Mouse (Mus musculus): ENCODE data around the gene Entpd7. TPM values are rescaled to one million over a fixed set of nuclear protein-coding genes. Genes with fewer than 3 reads are reported as not detected.

Gene Entpd7
- polyA plus RNA-seq, 1 experiment from 2014 or later = 15.4 TPM

- DNase-seq (ENCODE audit: low spot score) = no peak
- no peaks in the 10 kb centered on the region for H3K36me3 ChIP-seq (ENCODE audit: control insufficient read depth, insufficient read depth, low read length)
- no peaks in the 10 kb centered on the region for H3K9me3 ChIP-seq (ENCODE audit: control insufficient read depth, low read length)
- no peaks in the 10 kb centered on the region for H3K4me1 ChIP-seq (replicated peaks; ENCODE audit: control insufficient read depth, insufficient read depth, low read length)
- no peaks in the 10 kb centered on the region for H3K27me3 ChIP-seq (ENCODE audit: control insufficient read depth, insufficient read depth, low read length)
- no peak for ATAC-seq (ENCODE audit: low FRiP score)
- H3K4me2 ChIP-seq (replicated peaks; ENCODE audit: low read depth, low read length) = no peak overlapping the region
- no peak overlapping the region for H3K27ac ChIP-seq (ENCODE audit: low read depth, low read length)
- H3K9ac ChIP-seq (ENCODE audit: low read depth, low read length) = no peak overlapping the region
- WGBS = 83% methylated on average over 15 of the region's 15 CpGs
- H3K4me3 ChIP-seq (ENCODE audit: low read depth, low read length) = no peak overlapping the region
Measured at GRCm38 (mm10) chr19:43726510-43727146, 37.2 kb downstream of the Entpd7 start.

DNA sequence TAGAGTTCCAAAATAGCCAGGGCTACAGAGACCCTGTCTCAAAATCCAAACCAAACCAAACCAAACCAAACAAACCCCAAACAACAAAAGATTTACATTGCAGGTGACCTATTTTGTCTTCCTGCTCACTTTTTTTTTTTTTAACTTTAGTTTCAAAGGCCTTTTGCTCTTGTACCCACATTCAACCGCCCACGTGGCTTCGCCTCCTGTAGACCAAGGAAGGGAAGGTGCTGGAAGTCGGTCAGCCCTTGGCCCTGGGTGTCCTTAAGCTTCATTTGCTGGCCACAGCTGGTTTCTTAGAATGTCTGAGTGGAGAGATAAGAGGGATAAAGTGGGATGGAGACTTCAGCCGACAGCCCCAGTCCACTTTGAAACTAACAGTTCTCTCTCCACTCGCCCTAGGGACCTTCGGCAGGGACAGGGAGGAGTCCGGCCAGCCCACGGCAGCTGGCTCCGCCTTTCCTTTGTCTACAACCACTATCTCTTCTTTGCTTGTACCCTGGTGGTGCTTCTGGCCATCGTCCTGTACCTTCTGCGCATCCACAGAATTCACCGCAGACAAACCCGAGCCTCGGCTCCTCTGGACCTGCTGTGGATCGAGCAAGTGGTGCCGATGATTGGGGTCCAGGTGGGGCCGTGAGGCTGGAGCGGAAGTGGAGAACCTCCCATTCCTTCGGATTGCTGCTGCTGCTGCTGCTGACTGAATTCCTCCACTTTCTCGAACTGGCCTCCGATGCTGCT lies 40.0 kb downstream of the Entpd7 start:
- peak overlapping the region; percentile 39 for H3K9ac ChIP-seq (ENCODE audit: low read depth, low read length)
- no peak for ATAC-seq (ENCODE audit: low FRiP score)
- H3K4me2 ChIP-seq (replicated peaks; ENCODE audit: low read depth, low read length) = peak overlapping the region; percentile 30
- no peaks in the 10 kb centered on the region for H3K27me3 ChIP-seq (ENCODE audit: control insufficient read depth, insufficient read depth, low read length)
- H3K27ac ChIP-seq (ENCODE audit: low read depth, low read length) = peak overlapping the region; percentile 17; the same call in 1 of the 2 replicates
- DNase-seq (ENCODE audit: low spot score) = peak; percentile 52
- no peaks in the 10 kb centered on the region for H3K4me1 ChIP-seq (replicated peaks; ENCODE audit: control insufficient read depth, insufficient read depth, low read length)
- H3K9me3 ChIP-seq (ENCODE audit: control insufficient read depth, low read length) = no peaks in the 10 kb centered on the region
- 44% methylated on average over 22 of the region's 22 CpGs for WGBS
- H3K36me3 ChIP-seq (ENCODE audit: control insufficient read depth, insufficient read depth, low read length) = no peaks in the 10 kb centered on the region
- H3K4me3 ChIP-seq (ENCODE audit: low read depth, low read length) = peak overlapping the region; percentile 21

GRCm38 (mm10) chr19:43730037-43730428 lies 40.6 kb downstream of the Entpd7 start:
- DNase-seq (ENCODE audit: low spot score) = peak; percentile 42
- WGBS = 33% methylated on average over 8 of the region's 8 CpGs
- H3K27ac ChIP-seq (ENCODE audit: low read depth, low read length) = peak overlapping the region; percentile 17; the same call in 1 of the 2 replicates

GRCm38 (mm10) chr19:43731157-43731556 lies 41.7 kb downstream of the Entpd7 start:
- 60% methylated on average over 7 of the region's 7 CpGs for WGBS
- no peak for ATAC-seq (ENCODE audit: low FRiP score)
- Histone ChIP-seq H3K36me3 (ENCODE audit: control insufficient read depth, insufficient read depth, low read length) (0 out of 2 replicates have a peak, but pooled peaks cover 2% of the 10 kb centered on the region), H3K4me3 (ENCODE audit: low read depth, low read length) (no peak overlapping the region), H3K4me1 (replicated peaks; ENCODE audit: control insufficient read depth, insufficient read depth, low read length) (no peaks in the 10 kb centered on the region), H3K27me3 (ENCODE audit: control insufficient read depth, insufficient read depth, low read length) (no peaks in the 10 kb centered on the region), H3K4me2 (replicated peaks; ENCODE audit: low read depth, low read length) (no peak overlapping the region), H3K27ac (ENCODE audit: low read depth, low read length) (no peak overlapping the region), H3K9me3 (ENCODE audit: control insufficient read depth, low read length) (no peaks in the 10 kb centered on the region), H3K9ac (ENCODE audit: low read depth, low read length) (no peak overlapping the region)
- DNase-seq (ENCODE audit: low spot score) = no peak

More at GRCm38 (mm10) chr19:43730037-43730428, 40.6 kb downstream of the Entpd7 start:
- Histone ChIP-seq H3K36me3 (ENCODE audit: control insufficient read depth, insufficient read depth, low read length) (no peaks in the 10 kb centered on the region), H3K4me1 (replicated peaks; ENCODE audit: control insufficient read depth, insufficient read depth, low read length) (no peaks in the 10 kb centered on the region), H3K9ac (ENCODE audit: low read depth, low read length) (no peak overlapping the region), H3K9me3 (ENCODE audit: control insufficient read depth, low read length) (no peaks in the 10 kb centered on the region), H3K27me3 (ENCODE audit: control insufficient read depth, insufficient read depth, low read length) (no peaks in the 10 kb centered on the region), H3K4me2 (replicated peaks; ENCODE audit: low read depth, low read length) (peak overlapping the region; percentile 30), H3K4me3 (ENCODE audit: low read depth, low read length) (peak overlapping the region; percentile 21)
- no peak for ATAC-seq (ENCODE audit: low FRiP score)

DNA sequence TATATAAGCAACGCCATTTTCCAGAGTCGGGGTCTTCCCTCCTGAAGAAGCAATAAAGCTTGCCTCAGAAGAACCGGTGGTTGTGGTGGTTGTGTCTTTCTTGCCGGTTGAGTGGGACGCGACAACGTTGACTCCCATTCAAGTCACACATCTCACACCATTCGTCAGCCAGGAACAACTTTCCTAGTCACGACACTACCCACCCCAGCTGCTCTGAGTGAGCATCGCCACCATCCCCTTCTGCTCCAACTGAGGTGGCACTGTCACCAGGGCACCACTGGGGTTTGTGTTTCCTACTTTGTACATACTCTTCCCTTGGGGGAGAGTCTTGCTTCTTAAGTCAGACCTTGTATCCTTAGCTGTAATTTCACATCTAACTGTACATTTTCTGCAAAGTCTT lies 48.9 kb downstream of the Entpd7 start:
- DNase-seq (ENCODE audit: low spot score) = no peak
- no peak for ATAC-seq (ENCODE audit: low FRiP score)
- no peak overlapping the region for H3K4me3 ChIP-seq (ENCODE audit: low read depth, low read length)
- no peaks in the 10 kb centered on the region for H3K27me3 ChIP-seq (ENCODE audit: control insufficient read depth, insufficient read depth, low read length)
- H3K36me3 ChIP-seq (ENCODE audit: control insufficient read depth, insufficient read depth, low read length) = peaks cover 13% of the 10 kb centered on the region; the same call in 1 of the 2 replicates
- no peak overlapping the region for H3K4me2 ChIP-seq (replicated peaks; ENCODE audit: low read depth, low read length)
- H3K27ac ChIP-seq (ENCODE audit: low read depth, low read length) = no peak overlapping the region
- H3K4me1 ChIP-seq (replicated peaks; ENCODE audit: control insufficient read depth, insufficient read depth, low read length) = no peaks in the 10 kb centered on the region
- no peak overlapping the region for H3K9ac ChIP-seq (ENCODE audit: low read depth, low read length)
- H3K9me3 ChIP-seq (ENCODE audit: control insufficient read depth, low read length) = no peaks in the 10 kb centered on the region
- WGBS = 97% methylated on average over 10 of the region's 10 CpGs

- H3K27me3 ChIP-seq (ENCODE audit: control insufficient read depth, insufficient read depth, low read length) = no peaks in the 10 kb centered on the region
- ATAC-seq (ENCODE audit: low FRiP score) = no peak
- no peak for DNase-seq (ENCODE audit: low spot score)
- no peaks in the 10 kb centered on the region for H3K4me1 ChIP-seq (replicated peaks; ENCODE audit: control insufficient read depth, insufficient read depth, low read length)
- H3K9me3 ChIP-seq (ENCODE audit: control insufficient read depth, low read length) = no peaks in the 10 kb centered on the region
- 98% methylated on average over 7 of the region's 7 CpGs for WGBS
- H3K9ac ChIP-seq (ENCODE audit: low read depth, low read length) = no peak overlapping the region
- no peak overlapping the region for H3K4me3 ChIP-seq (ENCODE audit: low read depth, low read length)
- H3K4me2 ChIP-seq (replicated peaks; ENCODE audit: low read depth, low read length) = no peak overlapping the region
- peaks cover 16% of the 10 kb centered on the region; the same call in 1 of the 2 replicates for H3K36me3 ChIP-seq (ENCODE audit: control insufficient read depth, insufficient read depth, low read length)
- H3K27ac ChIP-seq (ENCODE audit: low read depth, low read length) = no peak overlapping the region
Measured at GRCm38 (mm10) chr19:43743401-43743800, 53.9 kb downstream of the Entpd7 start.

DNA sequence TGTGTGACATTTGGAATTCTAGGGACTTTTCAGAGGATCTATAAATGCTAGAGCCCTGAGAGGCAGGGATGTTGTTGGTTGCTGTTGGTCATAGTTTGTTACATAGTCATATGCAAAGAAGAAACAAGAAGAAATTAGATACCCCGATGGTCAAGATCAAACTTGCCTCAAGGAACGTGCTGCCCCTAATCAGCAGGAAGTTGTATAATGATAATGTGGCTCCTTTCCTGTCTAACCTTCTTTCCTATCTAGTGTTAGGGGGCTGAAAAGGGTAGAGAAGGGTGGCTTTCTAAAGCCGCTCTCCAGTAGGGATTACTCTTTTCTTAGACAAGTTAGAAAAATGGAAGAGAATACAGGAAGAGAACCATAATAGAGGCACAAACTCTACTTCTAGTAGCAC lies 56.3 kb downstream of the Entpd7 start:
- Histone ChIP-seq H3K4me2 (replicated peaks; ENCODE audit: low read depth, low read length) (no peak overlapping the region), H3K9me3 (ENCODE audit: control insufficient read depth, low read length) (no peaks in the 10 kb centered on the region), H3K4me3 (ENCODE audit: low read depth, low read length) (no peak overlapping the region), H3K9ac (ENCODE audit: low read depth, low read length) (no peak overlapping the region), H3K36me3 (ENCODE audit: control insufficient read depth, insufficient read depth, low read length) (0 out of 2 replicates have a peak, but pooled peaks cover 11% of the 10 kb centered on the region), H3K27me3 (ENCODE audit: control insufficient read depth, insufficient read depth, low read length) (no peaks in the 10 kb centered on the region), H3K27ac (ENCODE audit: low read depth, low read length) (no peak overlapping the region), H3K4me1 (replicated peaks; ENCODE audit: control insufficient read depth, insufficient read depth, low read length) (no peaks in the 10 kb centered on the region)
- WGBS = 94% methylated on average over 3 of the region's 3 CpGs
- ATAC-seq (ENCODE audit: low FRiP score) (no peak), DNase-seq (ENCODE audit: low spot score) (no peak)

DNA sequence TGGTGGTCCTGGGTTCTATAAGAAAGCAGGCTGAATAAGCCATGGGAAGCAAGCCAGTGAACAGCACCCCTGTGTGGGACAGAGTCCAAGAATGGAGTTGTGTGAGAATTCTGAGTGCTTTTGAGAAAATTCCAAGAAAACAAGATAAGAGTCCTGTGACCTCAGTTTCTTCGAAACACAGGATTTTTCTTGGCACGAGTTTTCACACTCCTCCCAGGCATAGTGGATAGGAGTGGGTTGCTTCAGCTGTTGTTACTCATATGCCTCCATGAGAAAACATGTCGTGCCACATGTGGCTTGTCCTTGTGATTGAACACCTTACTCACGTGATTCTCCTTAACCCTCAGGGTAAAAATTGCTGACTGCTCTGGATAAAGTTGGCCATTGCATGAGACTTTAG lies 58.4 kb downstream of the Entpd7 start:
- no peaks in the 10 kb centered on the region for H3K27me3 ChIP-seq (ENCODE audit: control insufficient read depth, insufficient read depth, low read length)
- H3K27ac ChIP-seq (ENCODE audit: low read depth, low read length) = no peak overlapping the region
- 91% methylated on average over 4 of the region's 4 CpGs for WGBS
- H3K9me3 ChIP-seq (ENCODE audit: control insufficient read depth, low read length) = no peaks in the 10 kb centered on the region
- H3K4me1 ChIP-seq (replicated peaks; ENCODE audit: control insufficient read depth, insufficient read depth, low read length) = no peaks in the 10 kb centered on the region
- H3K36me3 ChIP-seq (ENCODE audit: control insufficient read depth, insufficient read depth, low read length) = 0 out of 2 replicates have a peak, but pooled peaks cover 7% of the 10 kb centered on the region
- no peak overlapping the region for H3K4me3 ChIP-seq (ENCODE audit: low read depth, low read length)
- H3K4me2 ChIP-seq (replicated peaks; ENCODE audit: low read depth, low read length) = no peak overlapping the region
- no peak overlapping the region for H3K9ac ChIP-seq (ENCODE audit: low read depth, low read length)
- ATAC-seq (ENCODE audit: low FRiP score) (no peak), DNase-seq (ENCODE audit: low spot score) (no peak)
